In genomic region chr11:20923115-20923514, GRCm38 (mm10) we compare ENCODE assay signal across 15 mouse cellular contexts.
DNase-seq lines count a peak whose midpoint lies in the region; ATAC-seq lines count a peak whose summit lies in the region.
"Had no signal": no experiment of that assay in that cellular context is flagged by ENCODE, and none has a peak within 500 bp of the region (broad histone marks: within the 10 kb centered on the region; RNA-seq: fewer than 3 reads in every experiment).

No protein-coding gene starts in this region.

- 40% methylated on average over 6 of the region's 6 CpGs for WGBS in embryonic facial prominence, embryonic 10.5 days
- WGBS in forebrain, embryonic 11.5 days: 40% methylated on average over 6 of the region's 6 CpGs
- 35% methylated on average over 6 of the region's 6 CpGs for WGBS in hindbrain, embryonic 13.5 days
- 24% methylated on average over 6 of the region's 6 CpGs for WGBS in midbrain, embryonic 15.5 days

- no peaks in the 10 kb centered on the region for H3K27me3 ChIP-seq in embryonic facial prominence, embryonic 10.5 days (replicated peaks; ENCODE audit: low read depth, poor library complexity, severe bottlenecking)
- H3K27me3 ChIP-seq in forebrain, embryonic 11.5 days (ENCODE audit: control insufficient read depth, insufficient read depth, low read length): no peaks in the 10 kb centered on the region
- no peaks in the 10 kb centered on the region for H3K27me3 ChIP-seq in hindbrain, embryonic 13.5 days
- H3K27me3 ChIP-seq in midbrain, embryonic 15.5 days (replicated peaks): no peaks in the 10 kb centered on the region

- no peaks in the 10 kb centered on the region for H3K36me3 ChIP-seq in embryonic facial prominence, embryonic 10.5 days (replicated peaks)
- no peaks in the 10 kb centered on the region for H3K36me3 ChIP-seq in forebrain, embryonic 11.5 days (ENCODE audit: control insufficient read depth, insufficient read depth, low read length)
- no peaks in the 10 kb centered on the region for H3K36me3 ChIP-seq in hindbrain, embryonic 13.5 days
- H3K36me3 ChIP-seq in midbrain, embryonic 15.5 days (replicated peaks): no peaks in the 10 kb centered on the region
- H3K36me3 ChIP-seq: liver, embryonic 13.5 days had no signal

- H3K4me2 ChIP-seq in forebrain, embryonic 11.5 days (ENCODE audit: low read depth, low read length, severe bottlenecking): no peak overlapping the region
- no peak overlapping the region for H3K4me2 ChIP-seq in hindbrain, embryonic 13.5 days
- H3K4me2 ChIP-seq in midbrain, embryonic 15.5 days: no peak overlapping the region
- H3K4me2 ChIP-seq: liver, embryonic 13.5 days had no signal

- peaks cover 25% of the 10 kb centered on the region for H3K4me1 ChIP-seq in embryonic facial prominence, embryonic 10.5 days
- no peaks in the 10 kb centered on the region for H3K4me1 ChIP-seq in forebrain, embryonic 11.5 days (replicated peaks; ENCODE audit: control insufficient read depth, insufficient read depth, low read length)
- H3K4me1 ChIP-seq in hindbrain, embryonic 13.5 days (replicated peaks): peaks cover 14% of the 10 kb centered on the region
- 0 out of 2 replicates have a peak, but pooled peaks cover 5% of the 10 kb centered on the region for H3K4me1 ChIP-seq in midbrain, embryonic 15.5 days

- H3K27ac ChIP-seq in embryonic facial prominence, embryonic 10.5 days (replicated peaks): peak overlapping the region; percentile 35; the same call in 1 of the 2 replicates
- H3K27ac ChIP-seq in forebrain, embryonic 11.5 days (ENCODE audit: low read depth, low read length): no peak overlapping the region
- H3K27ac ChIP-seq in hindbrain, embryonic 13.5 days: no peak overlapping the region
- H3K27ac ChIP-seq in midbrain, embryonic 15.5 days: no peak overlapping the region
- H3K27ac ChIP-seq: liver, embryonic 13.5 days had no signal

- H3K9me3 ChIP-seq in embryonic facial prominence, embryonic 10.5 days: no peaks in the 10 kb centered on the region
- H3K9me3 ChIP-seq in forebrain, embryonic 11.5 days (ENCODE audit: control insufficient read depth, low read length): no peaks in the 10 kb centered on the region
- no peaks in the 10 kb centered on the region for H3K9me3 ChIP-seq in hindbrain, embryonic 13.5 days
- no peaks in the 10 kb centered on the region for H3K9me3 ChIP-seq in midbrain, embryonic 15.5 days
- H3K9me3 ChIP-seq: liver, embryonic 13.5 days had no signal

- no peak overlapping the region for H3K9ac ChIP-seq in forebrain, embryonic 11.5 days (ENCODE audit: low read length)
- no peak overlapping the region for H3K9ac ChIP-seq in hindbrain, embryonic 13.5 days
- no peak overlapping the region for H3K9ac ChIP-seq in midbrain, embryonic 15.5 days
- H3K9ac ChIP-seq: liver, embryonic 13.5 days had no signal

- DNase-seq in embryonic facial prominence, embryonic 10.5 days (ENCODE audit: low spot score): peak; percentile 43
- DNase-seq in forebrain, embryonic 11.5 days (ENCODE audit: low spot score): no peak
- no peak for DNase-seq in thymus, postnatal 36 days
- DNase-seq in frontal cortex, postnatal 25 days (ENCODE audit: low spot score in 2 of 2): no peak
- DNase-seq in layer of hippocampus, adult 11-12 months (ENCODE audit: low spot score): no peak
- DNase-seq: cerebellum, adult 11-12 months; heart, adult 18-20 months; kidney, postnatal 25 days; left cerebral cortex, postnatal 4 days; liver, embryonic 13.5 days; lung, postnatal 4 days; right cerebral cortex, postnatal 14 days had no signal

- H3K4me3 ChIP-seq in embryonic facial prominence, embryonic 10.5 days: no peak overlapping the region
- H3K4me3 ChIP-seq in forebrain, embryonic 11.5 days (ENCODE audit: low read depth, low read length): no peak overlapping the region
- H3K4me3 ChIP-seq in hindbrain, embryonic 13.5 days: no peak overlapping the region
- H3K4me3 ChIP-seq in midbrain, embryonic 15.5 days: no peak overlapping the region
- H3K4me3 ChIP-seq: liver, embryonic 13.5 days had no signal

- ATAC-seq in forebrain, embryonic 11.5 days (replicated peaks; ENCODE audit: low FRiP score): peak; percentile 76
- peak; percentile 72; the same call in 1 of the 2 replicates for ATAC-seq in hindbrain, embryonic 13.5 days (ENCODE audit: low FRiP score)
- ATAC-seq in midbrain, embryonic 15.5 days (replicated peaks): peak; percentile 84
- ATAC-seq: intestine, embryonic 16.5 days had no signal
